In the genomic region with DNA sequence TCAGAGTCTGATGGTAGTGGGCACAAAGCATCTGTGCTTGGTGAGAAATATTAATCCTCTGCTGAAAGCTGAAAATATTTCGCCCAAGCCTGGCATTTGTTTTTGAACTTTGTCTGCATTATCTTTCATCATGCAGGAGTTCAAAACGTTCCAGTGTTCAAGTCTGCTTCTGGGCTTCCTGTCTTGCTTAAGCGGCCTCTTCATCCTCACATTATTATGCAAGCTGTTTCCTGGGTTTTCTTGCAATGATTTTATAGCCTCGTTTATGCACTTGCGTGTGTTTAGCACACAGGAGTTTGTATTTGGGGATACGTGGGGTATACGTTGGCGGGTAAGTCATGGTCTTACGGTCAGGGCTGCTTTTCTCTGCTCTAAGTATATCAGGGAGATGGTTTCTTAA, we compare ENCODE assay signal across 21 mouse cellular contexts. TPM values are rescaled to one million over a fixed set of nuclear protein-coding genes. Genes with fewer than 3 reads are reported as not detected.
DNase-seq lines count a peak whose midpoint lies in the region; ATAC-seq and TF ChIP-seq lines count a peak whose summit lies in the region.
"Had no signal": no experiment of that assay in that cellular context is flagged by ENCODE, and none has a peak within 500 bp of the region (broad histone marks: within the 10 kb centered on the region; RNA-seq: fewer than 3 reads in every experiment).

No protein-coding gene starts in this region.

- no peak for DNase-seq in spleen, adult 2 months (ENCODE audit: low read depth in 1 of 2, low spot score in 2 of 2)
- no peak for DNase-seq in spleen, adult 12 weeks (ENCODE audit: low spot score)
- peak; percentile 64 for DNase-seq in induced T-regulatory cell, adult 2 months (ENCODE audit: low read depth)
- no peak for DNase-seq in liver, postnatal 0 days
- DNase-seq in thymus, postnatal 4 days, result peak; percentile 22
- no peak for DNase-seq in midbrain, embryonic 10.5 days (ENCODE audit: low spot score)
- DNase-seq in left cerebral cortex, postnatal 4 days, result no peak
- DNase-seq: cerebellum, adult 9-11 months; heart, adult 18-20 months; layer of hippocampus, adult 9-11 months; lung, postnatal 36 days; retina, postnatal 1 day had no signal

- H3K4me1 ChIP-seq in spleen, adult 2 months (ENCODE audit: control insufficient read depth, insufficient read depth, insufficient read length), result peaks cover 43% of the 10 kb centered on the region; the same call in 1 of the 2 replicates
- peaks cover 59% of the 10 kb centered on the region for H3K4me1 ChIP-seq in liver, postnatal 0 days (ENCODE audit: insufficient read depth)
- peaks cover 10% of the 10 kb centered on the region for H3K4me1 ChIP-seq in midbrain, embryonic 10.5 days
- H3K4me1 ChIP-seq in intestine, embryonic 15.5 days (replicated peaks), result peaks cover 27% of the 10 kb centered on the region

- H3K27ac ChIP-seq in spleen, adult 2 months (ENCODE audit: insufficient read depth, low read length), result peak overlapping the region; percentile 48; the same call in 1 of the 2 replicates
- H3K27ac ChIP-seq in liver, postnatal 0 days (ENCODE audit: low read depth), result peak overlapping the region; percentile 39
- H3K27ac ChIP-seq in midbrain, embryonic 10.5 days (replicated peaks), result no peak overlapping the region
- no peak overlapping the region for H3K27ac ChIP-seq in intestine, embryonic 15.5 days
- H3K27ac ChIP-seq: embryonic facial prominence, embryonic 15.5 days; forebrain, embryonic 10.5 days; heart, embryonic 15.5 days; kidney, postnatal 0 days; limb, embryonic 13.5 days; midbrain, embryonic 12.5 days had no signal

- H3K27me3 ChIP-seq in spleen, adult 2 months (ENCODE audit: control insufficient read depth, insufficient read depth, low read length), result no peaks in the 10 kb centered on the region
- H3K27me3 ChIP-seq in liver, postnatal 0 days (ENCODE audit: insufficient read depth, low read length), result no peaks in the 10 kb centered on the region
- no peaks in the 10 kb centered on the region; the same call in 1 of the 2 replicates for H3K27me3 ChIP-seq in midbrain, embryonic 10.5 days (ENCODE audit: low read depth, poor library complexity, severe bottlenecking)
- H3K27me3 ChIP-seq in intestine, embryonic 15.5 days (replicated peaks), result no peaks in the 10 kb centered on the region
- H3K27me3 ChIP-seq: embryonic facial prominence, embryonic 15.5 days; heart, embryonic 15.5 days; limb, embryonic 13.5 days; midbrain, embryonic 12.5 days had no signal

- intact Hi-C loops in left cerebral cortex, postnatal 4 days (cut with DNase I), result no loop called here

- ATAC-seq in liver, postnatal 0 days, result no peak
- ATAC-seq in intestine, embryonic 15.5 days, result no peak
- ATAC-seq: intestine, embryonic 16.5 days had no signal

- no peak for TF ChIP-seq EP300 in liver, postnatal 0 days (IDR thresholded peaks at IDR 0.05; ENCODE audit: low read depth)

- no peak for TF ChIP-seq CTCF in spleen, adult 2 months (IDR thresholded peaks at IDR 0.05; ENCODE audit: extremely low read depth, insufficient read depth, insufficient read length, insufficient replicate concordance)
- TF ChIP-seq CTCF in liver, postnatal 0 days (IDR thresholded peaks at IDR 0.05; ENCODE audit: low read depth), result no peak

- WGBS in spleen, adult 2 months, result 37% methylated on average over 9 of the region's 9 CpGs
- WGBS in liver, postnatal 0 days (ENCODE audit: insufficient replicate concordance), result 48% methylated on average over 9 of the region's 9 CpGs
- WGBS in midbrain, embryonic 10.5 days, result 90% methylated on average over 9 of the region's 9 CpGs
- WGBS in intestine, embryonic 15.5 days, result 79% methylated on average over 9 of the region's 9 CpGs

- H3K4me3 ChIP-seq in spleen, adult 2 months (ENCODE audit: extremely low read depth, insufficient read depth, insufficient read length), result no peak overlapping the region
- no peak overlapping the region for H3K4me3 ChIP-seq in liver, postnatal 0 days (ENCODE audit: low read depth, low read length)
- no peak overlapping the region for H3K4me3 ChIP-seq in midbrain, embryonic 10.5 days
- H3K4me3 ChIP-seq in intestine, embryonic 15.5 days (replicated peaks), result no peak overlapping the region
- H3K4me3 ChIP-seq: embryonic facial prominence, embryonic 15.5 days; forebrain, embryonic 10.5 days; heart, embryonic 15.5 days; limb, embryonic 13.5 days; midbrain, embryonic 12.5 days; myocyte had no signal

- TF ChIP-seq POLR2A in spleen, adult 2 months (IDR thresholded peaks at IDR 0.05; ENCODE audit: low read depth, low read length), result no peak

- H3K36me3 ChIP-seq in spleen, adult 2 months (ENCODE audit: control insufficient read depth, insufficient read depth, low read length), result no peaks in the 10 kb centered on the region
- no peaks in the 10 kb centered on the region for H3K36me3 ChIP-seq in liver, postnatal 0 days (replicated peaks; ENCODE audit: insufficient read depth, low read length)
- H3K36me3 ChIP-seq in midbrain, embryonic 10.5 days, result no peaks in the 10 kb centered on the region
- no peaks in the 10 kb centered on the region for H3K36me3 ChIP-seq in intestine, embryonic 15.5 days
- H3K36me3 ChIP-seq: embryonic facial prominence, embryonic 15.5 days; forebrain, embryonic 10.5 days; heart, embryonic 15.5 days; limb, embryonic 13.5 days; midbrain, embryonic 12.5 days had no signal

- H3K4me2 ChIP-seq in liver, postnatal 0 days (ENCODE audit: low read depth, low read length), result no peak overlapping the region
- H3K4me2 ChIP-seq in intestine, embryonic 15.5 days (replicated peaks), result no peak overlapping the region
- H3K4me2 ChIP-seq: embryonic facial prominence, embryonic 15.5 days; heart, embryonic 15.5 days; limb, embryonic 13.5 days; midbrain, embryonic 12.5 days had no signal

- H3K9me3 ChIP-seq in liver, postnatal 0 days (ENCODE audit: low read length), result no peaks in the 10 kb centered on the region
- H3K9me3 ChIP-seq in midbrain, embryonic 10.5 days (replicated peaks), result no peaks in the 10 kb centered on the region
- H3K9me3 ChIP-seq in intestine, embryonic 15.5 days, result no peaks in the 10 kb centered on the region
- H3K9me3 ChIP-seq: embryonic facial prominence, embryonic 15.5 days; forebrain, embryonic 10.5 days; heart, embryonic 15.5 days; limb, embryonic 13.5 days; midbrain, embryonic 12.5 days had no signal

- H3K9ac ChIP-seq in liver, postnatal 0 days (replicated peaks), result no peak overlapping the region
- no peak overlapping the region for H3K9ac ChIP-seq in intestine, embryonic 15.5 days
- H3K9ac ChIP-seq: embryonic facial prominence, embryonic 15.5 days; heart, embryonic 15.5 days; limb, embryonic 13.5 days; midbrain, embryonic 12.5 days had no signal

RNA-seq across cellular contexts. Expression of a gene that starts 3.7 kb away (rescaled TPM):
- polyA plus RNA-seq in spleen, adult 2 months (2012; rRNA removed), result 8.7 and 9.4 TPM in 2 replicates
- 39.0 and 41.2 TPM in 2 replicates for polyA plus RNA-seq in liver, postnatal 0 days (2015; fragmentation: Nextera tagmentation; extraction: Ambion mirVana)
- 48.8 and 57.6 TPM in 2 replicates for polyA plus RNA-seq in midbrain, embryonic 10.5 days (2016; fragmentation: Nextera tagmentation; extraction: Ambion mirVana)
- polyA plus RNA-seq in intestine, embryonic 15.5 days (2015; fragmentation: Nextera tagmentation; extraction: Ambion mirVana), result 65.1 and 73.7 TPM in 2 replicates
- total RNA-seq in left cerebral cortex, postnatal 4 days (2021), result 10 to 100 TPM; 64.4 to 67.5 TPM

RNA-seq across cellular contexts. Expression of a gene that starts 55.8 kb away (rescaled TPM):
- polyA plus RNA-seq in spleen, adult 2 months (2012; rRNA removed), result 5.1 and 5.6 TPM in 2 replicates
- 13.5 and 13.7 TPM in 2 replicates for polyA plus RNA-seq in liver, postnatal 0 days (2015; fragmentation: Nextera tagmentation; extraction: Ambion mirVana)
- 59.0 and 65.0 TPM in 2 replicates for polyA plus RNA-seq in midbrain, embryonic 10.5 days (2016; fragmentation: Nextera tagmentation; extraction: Ambion mirVana)
- 37.5 and 42.9 TPM in 2 replicates for polyA plus RNA-seq in intestine, embryonic 15.5 days (2015; fragmentation: Nextera tagmentation; extraction: Ambion mirVana)
- total RNA-seq in left cerebral cortex, postnatal 4 days (2021), result 10 to 100 TPM; 75.7 to 85.3 TPM

RNA-seq across cellular contexts. Expression of a gene that starts 56.1 kb away (rescaled TPM):
- polyA plus RNA-seq in spleen, adult 2 months (2012; rRNA removed), result 4.2 and 4.4 TPM in 2 replicates
- 32.6 and 36.5 TPM in 2 replicates for polyA plus RNA-seq in liver, postnatal 0 days (2015; fragmentation: Nextera tagmentation; extraction: Ambion mirVana)
- 121 and 125 TPM in 2 replicates for polyA plus RNA-seq in midbrain, embryonic 10.5 days (2016; fragmentation: Nextera tagmentation; extraction: Ambion mirVana)
- 73.3 and 79.2 TPM in 2 replicates for polyA plus RNA-seq in intestine, embryonic 15.5 days (2015; fragmentation: Nextera tagmentation; extraction: Ambion mirVana)
- 100 to 1,000 TPM; 101 to 113 TPM for total RNA-seq in left cerebral cortex, postnatal 4 days (2021)

Comparison
In these comparisons a context has a peak if more than half of its experiments do, and no peak if none do; other contexts are left out.
1. DNase-seq: peak in induced T-regulatory cell, adult 2 months (single experiment) and thymus, postnatal 4 days (single experiment); none in spleen, adult 2 months (0 of 2), spleen, adult 12 weeks (single experiment), liver, postnatal 0 days (single experiment), midbrain, embryonic 10.5 days (single experiment) and left cerebral cortex, postnatal 4 days (single experiment).
2. H3K27ac ChIP-seq: peak in spleen, adult 2 months (single experiment) and liver, postnatal 0 days (single experiment); none in midbrain, embryonic 10.5 days (single experiment) and intestine, embryonic 15.5 days (single experiment).